Mouse (Mus musculus): ENCODE results near the gene Slc38a3.

Slc38a3 gene

GRCm38 (mm10) chr9:107666751-107667205 is 2.6 kb downstream of the Slc38a3 start:
- no peak for DNase-seq (ENCODE audit: low spot score in 2 of 2)

- DNase-seq (ENCODE audit: low spot score in 2 of 2): no peak
Measured at GRCm38 (mm10) chr9:107665308-107665707, 4.0 kb downstream of the Slc38a3 start.

GRCm38 (mm10) chr9:107663525-107663924 is 5.8 kb downstream of the Slc38a3 start:
- DNase-seq (ENCODE audit: low spot score in 2 of 2): no peak

GRCm38 (mm10) chr9:107662342-107662741 is 7.0 kb downstream of the Slc38a3 start:
- no peak for DNase-seq (ENCODE audit: low spot score in 2 of 2)

- no peak for DNase-seq (ENCODE audit: low spot score in 2 of 2)
Measured at GRCm38 (mm10) chr9:107660777-107661176, 8.6 kb downstream of the Slc38a3 start.

GRCm38 (mm10) chr9:107659961-107660360 is 9.4 kb downstream of the Slc38a3 start:
- no peak for DNase-seq (ENCODE audit: low spot score in 2 of 2)

GRCm38 (mm10) chr9:107659551-107659950 is 9.8 kb downstream of the Slc38a3 start:
- DNase-seq (ENCODE audit: low spot score in 2 of 2): no peak

- DNase-seq (ENCODE audit: low spot score in 2 of 2): no peak
Measured at GRCm38 (mm10) chr9:107658096-107658495, 11.2 kb downstream of the Slc38a3 start.

GRCm38 (mm10) chr9:107657144-107657543 is 12.2 kb downstream of the Slc38a3 start:
- no peak for DNase-seq (ENCODE audit: low spot score in 2 of 2)

- no peak for DNase-seq (ENCODE audit: low spot score in 2 of 2)
Measured at GRCm38 (mm10) chr9:107654585-107654984, 14.7 kb downstream of the Slc38a3 start.

- DNase-seq (ENCODE audit: low spot score in 2 of 2): no peak
Measured at GRCm38 (mm10) chr9:107653474-107653873, 15.9 kb downstream of the Slc38a3 start.

- DNase-seq (ENCODE audit: low spot score in 2 of 2): no peak
Measured at GRCm38 (mm10) chr9:107650708-107651481, 18.4 kb downstream of the Slc38a3 start.

- DNase-seq (ENCODE audit: low spot score in 2 of 2): no peak
Measured at GRCm38 (mm10) chr9:107650225-107650624, 19.1 kb downstream of the Slc38a3 start.

GRCm38 (mm10) chr9:107648767-107649166 is 20.6 kb downstream of the Slc38a3 start:
- no peak for DNase-seq (ENCODE audit: low spot score in 2 of 2)

GRCm38 (mm10) chr9:107646975-107647374 is 22.4 kb downstream of the Slc38a3 start:
- no peak for DNase-seq (ENCODE audit: low spot score in 2 of 2)

- peak; percentile 63 to 87 for DNase-seq (ENCODE audit: low spot score in 2 of 2)
Measured at GRCm38 (mm10) chr9:107645577-107645976, 23.8 kb downstream of the Slc38a3 start.

- DNase-seq (ENCODE audit: low spot score in 2 of 2): no peak
Measured at GRCm38 (mm10) chr9:107645153-107645510, 24.2 kb downstream of the Slc38a3 start.

- peak; percentile 86 to 97 for DNase-seq (ENCODE audit: low spot score in 2 of 2)
Measured at GRCm38 (mm10) chr9:107644495-107645152, 24.7 kb downstream of the Slc38a3 start.

- no peak for DNase-seq (ENCODE audit: low spot score in 2 of 2)
Measured at GRCm38 (mm10) chr9:107643544-107644214, 25.7 kb downstream of the Slc38a3 start.

GRCm38 (mm10) chr9:107641666-107642065 is 27.7 kb downstream of the Slc38a3 start:
- DNase-seq (ENCODE audit: low spot score in 2 of 2): no peak

- DNase-seq (ENCODE audit: low spot score in 2 of 2): peak in 1 of 2 experiments; percentile 30
Measured at GRCm38 (mm10) chr9:107640257-107640772, 29.0 kb downstream of the Slc38a3 start.

GRCm38 (mm10) chr9:107637070-107637469 is 32.3 kb downstream of the Slc38a3 start:
- no peak for DNase-seq (ENCODE audit: low spot score in 2 of 2)

All from thymus, postnatal 10 days (tissue).